Mouse (Mus musculus) forebrain, embryonic 11.5 days (tissue): Measurements from ENCODE around the gene Smok2a. TPM values are rescaled to one million over a fixed set of nuclear protein-coding genes. Genes with fewer than 3 reads are reported as not detected.
"Not testable (repeated sequence)": the region's sequence is repeated elsewhere in the genome, so short reads cannot be mapped to it uniquely, and the experiment has no call there.

Experiments used
- ATAC-seq: fragments of 200-750 bp; cut with Nextera tagmentation; replicated peaks from 2 replicates; pipeline ENCODE4 v1.8.0; 2017; ENCODE audit warnings: moderate TSS enrichment; ENCODE audit not compliant: low FRiP score
- DNase-seq: peaks from one replicate; pipeline ENCODE4 v3.0.0-alpha.2; 2017; ENCODE audit warnings: low spot score
- H3K27ac ChIP-seq: fragments of 300-500 bp; sonication (generic); 2 replicates; pipeline ENCODE4 v1.5.1; 2014; ENCODE audit warnings: low read depth, low read length
- H3K27me3 ChIP-seq: fragments of 300-500 bp; sonication (generic); 2 replicates; pipeline ENCODE4 v1.6.1; 2014; ENCODE audit warnings: mild to moderate bottlenecking, low read length, mixed read lengths; ENCODE audit not compliant: control insufficient read depth, insufficient read depth
- H3K36me3 ChIP-seq: fragments of 300-500 bp; sonication (generic); 2 replicates; pipeline ENCODE4 v1.6.1; 2014; ENCODE audit warnings: mild to moderate bottlenecking, low read length, moderate library complexity, mixed read lengths; ENCODE audit not compliant: control insufficient read depth, insufficient read depth
- H3K4me1 ChIP-seq: fragments of 300-500 bp; sonication (generic); replicated peaks from 2 replicates; pipeline ENCODE4 v1.6.1; 2014; ENCODE audit warnings: low read length, mixed read lengths; ENCODE audit not compliant: control insufficient read depth, insufficient read depth
- H3K4me2 ChIP-seq: fragments of 300-500 bp; sonication (generic); 2 replicates; pipeline ENCODE4 v1.6.1; 2014; ENCODE audit warnings: low read depth, mild to moderate bottlenecking, low read length, moderate library complexity, mixed read lengths; ENCODE audit not compliant: severe bottlenecking
- H3K4me3 ChIP-seq: fragments of 300-500 bp; sonication (generic); 2 replicates; pipeline ENCODE4 v1.5.1; 2014; ENCODE audit warnings: low read depth, low read length
- H3K9ac ChIP-seq: fragments of 300-500 bp; sonication (generic); 2 replicates; pipeline ENCODE4 v1.6.1; 2014; ENCODE audit warnings: low read length
- H3K9me3 ChIP-seq: fragments of 300-500 bp; sonication (generic); 2 replicates; pipeline ENCODE4 v1.6.1; 2016; ENCODE audit warnings: low read length, mixed read lengths; ENCODE audit not compliant: control insufficient read depth
- WGBS: fragments of 180-500 bp; shearing (Covaris S2); extraction: QIAGEN DNeasy Blood & Tissue Kit; methylation state at CpG from one replicate; pipeline ENCODE4 v1.1.7; 2014; 5-methylcytosine and 5-hydroxymethylcytosine counted together
- polyA plus RNA-seq: library from polyadenylated mRNA; unstranded; fragments of >200 nt; fragmentation: Nextera tagmentation; extraction: Ambion mirVana; gene quantifications from 2 replicates; pipeline ENCODE4 v1.2.1, GENCODE M21; 2014

The Smok2a gene
- polyA plus RNA-seq, 1 experiment from 2014 or later, result not detected

- not testable (repeated sequence) for H3K36me3 ChIP-seq, H3K4me3 ChIP-seq, H3K4me1 ChIP-seq, H3K27me3 ChIP-seq, DNase-seq, H3K27ac ChIP-seq, H3K4me2 ChIP-seq, H3K9ac ChIP-seq
- peak; percentile 41; the same call in 1 of the 2 replicates for ATAC-seq
- 87% methylated on average over 6 of the region's 6 CpGs for WGBS
- H3K9me3 ChIP-seq, result peaks cover 20% of the 10 kb centered on the region; the same call in 1 of the 2 replicates
These were observed 34.4 kb upstream of the Smok2a start for GRCm38 (mm10) chr17:13186541-13186940.

GRCm38 (mm10) chr17:13187621-13188020 lies 33.4 kb upstream of the Smok2a start:
- H3K27ac ChIP-seq, H3K4me2 ChIP-seq, H3K4me3 ChIP-seq, H3K9ac ChIP-seq, H3K36me3 ChIP-seq, H3K27me3 ChIP-seq, H3K4me1 ChIP-seq, ATAC-seq: not testable (repeated sequence)
- peak; percentile 46 for DNase-seq
- H3K9me3 ChIP-seq, result peaks cover 17% of the 10 kb centered on the region; the same call in 1 of the 2 replicates
- WGBS, result 75% methylated on average over 6 of the region's 6 CpGs

GRCm38 (mm10) chr17:13188846-13189245 lies 32.1 kb upstream of the Smok2a start:
- whole genome bisulfite sequencing, result 90% methylated on average over 2 of the region's 2 CpGs
- H3K9me3 ChIP-seq, result peaks cover 17% of the 10 kb centered on the region; the same call in 1 of the 2 replicates
- not testable (repeated sequence) for H3K9ac ChIP-seq, H3K36me3 ChIP-seq, H3K4me2 ChIP-seq, H3K27ac ChIP-seq, H3K4me1 ChIP-seq, ATAC-seq, H3K27me3 ChIP-seq, H3K4me3 ChIP-seq
- peak; percentile 45 for DNase-seq

GRCm38 (mm10) chr17:13190836-13191583 lies 30.0 kb upstream of the Smok2a start:
- not testable (repeated sequence) for H3K36me3 ChIP-seq, ATAC-seq, H3K4me2 ChIP-seq, H3K9ac ChIP-seq, H3K4me3 ChIP-seq, H3K27me3 ChIP-seq, H3K27ac ChIP-seq, H3K4me1 ChIP-seq
- peaks cover 19% of the 10 kb centered on the region for H3K9me3 ChIP-seq
- WGBS, result 89% methylated on average over 10 of the region's 10 CpGs
- peak; percentile 51 for DNase-seq

GRCm38 (mm10) chr17:13196486-13196885 lies 24.5 kb upstream of the Smok2a start:
- H3K9ac ChIP-seq, H3K27me3 ChIP-seq, H3K27ac ChIP-seq, H3K4me2 ChIP-seq, ATAC-seq, H3K4me1 ChIP-seq, H3K4me3 ChIP-seq, DNase-seq, H3K36me3 ChIP-seq: not testable (repeated sequence)
- 68% methylated on average over 4 of the region's 4 CpGs for WGBS
- H3K9me3 ChIP-seq, result peaks cover 30% of the 10 kb centered on the region

- not testable (repeated sequence) for H3K27ac ChIP-seq, H3K4me1 ChIP-seq, H3K27me3 ChIP-seq, H3K4me2 ChIP-seq, DNase-seq, ATAC-seq, H3K4me3 ChIP-seq, H3K36me3 ChIP-seq, H3K9ac ChIP-seq
- peaks cover 27% of the 10 kb centered on the region for H3K9me3 ChIP-seq
- 85% methylated on average over 2 of the region's 2 CpGs for WGBS
These were observed 22.2 kb upstream of the Smok2a start for GRCm38 (mm10) chr17:13198812-13199211.

GRCm38 (mm10) chr17:13199880-13200409 lies 21.0 kb upstream of the Smok2a start:
- H3K36me3 ChIP-seq, H3K4me3 ChIP-seq, H3K4me2 ChIP-seq, H3K27me3 ChIP-seq, H3K27ac ChIP-seq, H3K9ac ChIP-seq, H3K4me1 ChIP-seq: not testable (repeated sequence)
- WGBS, result 86% methylated on average over 8 of the region's 9 CpGs
- DNase-seq (peak; percentile 47), ATAC-seq (peak; percentile 64)
- peaks cover 27% of the 10 kb centered on the region for H3K9me3 ChIP-seq

- H3K9me3 ChIP-seq, result peaks cover 21% of the 10 kb centered on the region
- not testable (repeated sequence) for DNase-seq, H3K36me3 ChIP-seq, H3K27me3 ChIP-seq, H3K4me1 ChIP-seq, H3K27ac ChIP-seq, ATAC-seq, H3K9ac ChIP-seq, H3K4me2 ChIP-seq, H3K4me3 ChIP-seq
- 93% methylated on average over 4 of the region's 4 CpGs for WGBS
These were observed 19.4 kb upstream of the Smok2a start for GRCm38 (mm10) chr17:13201551-13201950.
